Mouse (Mus musculus): ENCODE data around the gene Aco2.
A peak's percentile ranks its signal among the peaks of the same experiment; 100 is the strongest.
"Not testable (repeated sequence)": the region's sequence is repeated elsewhere in the genome, so short reads cannot be mapped to it uniquely, and the experiment has no call there.

The Aco2 gene

GRCm38 (mm10) chr15:81871604-81872261 is 376 bp upstream of the Aco2 start, which contains the start of gene Phf5a:
Gene Phf5a, minus strand, starts transcription at chr15:81871911.
- peak; percentile 97 for DNase-seq (ENCODE audit: low read depth, low spot score)

- no peak for DNase-seq (ENCODE audit: low read depth, low spot score)
Measured at GRCm38 (mm10) chr15:81879531-81880401, 7.7 kb downstream of the Aco2 start.

GRCm38 (mm10) chr15:81882348-81882747 is 10.2 kb downstream of the Aco2 start:
- no peak for DNase-seq (ENCODE audit: low read depth, low spot score)

- no peak for DNase-seq (ENCODE audit: low read depth, low spot score)
Measured at GRCm38 (mm10) chr15:81885418-81885934, 13.4 kb downstream of the Aco2 start.

GRCm38 (mm10) chr15:81886795-81887550 is 14.9 kb downstream of the Aco2 start:
- DNase-seq (ENCODE audit: low read depth, low spot score), result no peak

GRCm38 (mm10) chr15:81889175-81889574 is 17.1 kb downstream of the Aco2 start:
- no peak for DNase-seq (ENCODE audit: low read depth, low spot score)

- DNase-seq (ENCODE audit: low read depth, low spot score), result no peak
Measured at GRCm38 (mm10) chr15:81891140-81891802, 19.2 kb downstream of the Aco2 start.

GRCm38 (mm10) chr15:81891822-81892580 is 19.9 kb downstream of the Aco2 start:
- DNase-seq (ENCODE audit: low read depth, low spot score), result peak; percentile 69

GRCm38 (mm10) chr15:81894002-81894401 is 21.9 kb downstream of the Aco2 start:
- no peak for DNase-seq (ENCODE audit: low read depth, low spot score)

- no peak for DNase-seq (ENCODE audit: low read depth, low spot score)
Measured at GRCm38 (mm10) chr15:81896407-81896806, 24.3 kb downstream of the Aco2 start.

- no peak for DNase-seq (ENCODE audit: low read depth, low spot score)
Measured at GRCm38 (mm10) chr15:81897607-81898285, 25.6 kb downstream of the Aco2 start.

- DNase-seq (ENCODE audit: low read depth, low spot score), result no peak
Measured at GRCm38 (mm10) chr15:81898751-81899150, 26.6 kb downstream of the Aco2 start.

GRCm38 (mm10) chr15:81904939-81905338 is 32.8 kb downstream of the Aco2 start:
- peak; percentile 61 for DNase-seq (ENCODE audit: low read depth, low spot score)

- DNase-seq (ENCODE audit: low read depth, low spot score), result no peak
Measured at GRCm38 (mm10) chr15:81907953-81908352, 35.8 kb downstream of the Aco2 start.

- DNase-seq (ENCODE audit: low read depth, low spot score), result not testable (repeated sequence)
Measured at GRCm38 (mm10) chr15:81908767-81909166, 36.7 kb downstream of the Aco2 start.

GRCm38 (mm10) chr15:81912498-81912897 is 40.4 kb downstream of the Aco2 start:
- no peak for DNase-seq (ENCODE audit: low read depth, low spot score)

- DNase-seq (ENCODE audit: low read depth, low spot score), result no peak
Measured at GRCm38 (mm10) chr15:81914668-81915067, 42.6 kb downstream of the Aco2 start.

GRCm38 (mm10) chr15:81915663-81916062 is 43.6 kb downstream of the Aco2 start:
- no peak for DNase-seq (ENCODE audit: low read depth, low spot score)

- no peak for DNase-seq (ENCODE audit: low read depth, low spot score)
Measured at GRCm38 (mm10) chr15:81917201-81917600, 45.1 kb downstream of the Aco2 start.

All from ES-CJ7 (cell line).